Mouse (Mus musculus) cerebellum, postnatal 36 days (tissue): ENCODE measurements around the gene Vmn1r67.
A peak's percentile ranks its signal among the peaks of the same experiment; 100 is the strongest.

Experiments used
- DNase-seq, 2 experiments: peaks; one replicate each; pipeline ENCODE4 v3.0.0; 2021 to 2022; ENCODE audit warnings: mixed read lengths in 2 of 2

Gene Vmn1r67

GRCm38 (mm10) chr7:10443031-10443430, at the start of gene Vmn1r67:
Gene Vmn1r67 (plus strand): TSS chr7:10443331.
- DNase-seq = no peak

- no peak for DNase-seq
Observed at GRCm38 (mm10) chr7:10458166-10458565, 15.0 kb downstream of the Vmn1r67 start.

DNA sequence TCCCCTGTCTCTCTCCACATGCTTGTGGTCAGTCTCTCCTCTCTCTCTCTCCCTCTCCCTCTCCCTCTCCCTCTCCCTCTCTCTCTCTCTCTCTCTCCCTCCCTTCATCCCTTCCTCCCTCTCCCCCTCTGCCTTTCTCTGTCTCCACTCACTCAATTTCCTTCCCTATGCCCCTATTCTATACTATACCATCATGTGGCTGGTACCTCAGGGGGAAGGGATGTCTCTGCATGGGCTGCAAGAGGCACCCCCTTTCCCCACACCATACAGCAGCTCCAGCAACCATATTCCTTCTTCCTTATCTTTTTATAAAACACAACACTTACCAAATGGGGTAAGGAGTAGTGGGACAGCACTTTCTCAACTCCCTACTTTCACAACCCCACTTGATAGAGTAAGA, 36.7 kb downstream of the Vmn1r67 start:
- DNase-seq = no peak

- DNase-seq = peak; percentile 60 to 68
Observed at GRCm38 (mm10) chr7:10480588-10481233, 37.6 kb downstream of the Vmn1r67 start.

GRCm38 (mm10) chr7:10494786-10495521, 51.8 kb downstream of the Vmn1r67 start, which contains the start of gene Zik1:
Gene Zik1 (minus strand): TSS chr7:10495394.
- peak; percentile 72 to 74 for DNase-seq

- DNase-seq = no peak
Observed at GRCm38 (mm10) chr7:10495578-10495977, 52.4 kb downstream of the Vmn1r67 start.
